Mouse (Mus musculus): ENCODE results near the gene Olfr1333. TPM values are rescaled to one million over a fixed set of nuclear protein-coding genes. Genes with fewer than 3 reads are reported as not detected.

Olfr1333 gene
- not detected for polyA plus RNA-seq (2014; fragmentation: Illumina TruSeq; extraction: RNeasy Lipid Tissue Mini Kit (QIAGEN cat#74804); ENCODE audit: low read depth, low replicate concordance)

GRCm38 (mm10) chr4:118836179-118836578 lies at the start of gene Olfr1333:
Gene Olfr1333 (minus strand): TSS chr4:118836279.

GRCm38 (mm10) chr4:118864349-118864748 lies 28.3 kb upstream of the Olfr1333 start, which contains the start of gene Olfr1331:
Gene Olfr1331 (plus strand): TSS chr4:118864649.

GRCm38 (mm10) chr4:118809844-118810243 lies 26.2 kb downstream of the Olfr1333 start, which contains the start of gene Olfr1335:
Gene Olfr1335 (minus strand): TSS chr4:118809944.

GRCm38 (mm10) chr4:118782486-118782885 lies 53.6 kb downstream of the Olfr1333 start, which contains the start of gene Olfr1337:
Gene Olfr1337 (minus strand): TSS chr4:118782586.

Other genes starting within 250 kb of the Olfr1333 start
- not detected for gene Cfap57, start 215.5 kb downstream of the Olfr1333 start, polyA plus RNA-seq (2014; fragmentation: Illumina TruSeq; extraction: RNeasy Lipid Tissue Mini Kit (QIAGEN cat#74804); ENCODE audit: low read depth, low replicate concordance)
- 13.0 TPM for gene Ebna1bp2, start 215.5 kb downstream of the Olfr1333 start, polyA plus RNA-seq (2014; fragmentation: Illumina TruSeq; extraction: RNeasy Lipid Tissue Mini Kit (QIAGEN cat#74804); ENCODE audit: low read depth, low replicate concordance)
- not detected for gene Olfr62, start 177.3 kb downstream of the Olfr1333 start, polyA plus RNA-seq (2014; fragmentation: Illumina TruSeq; extraction: RNeasy Lipid Tissue Mini Kit (QIAGEN cat#74804); ENCODE audit: low read depth, low replicate concordance)
- gene Olfr1342, start 143.5 kb downstream of the Olfr1333 start, polyA plus RNA-seq (2014; fragmentation: Illumina TruSeq; extraction: RNeasy Lipid Tissue Mini Kit (QIAGEN cat#74804); ENCODE audit: low read depth, low replicate concordance) = not detected
- not detected for gene Olfr1341, start 132.8 kb downstream of the Olfr1333 start, polyA plus RNA-seq (2014; fragmentation: Illumina TruSeq; extraction: RNeasy Lipid Tissue Mini Kit (QIAGEN cat#74804); ENCODE audit: low read depth, low replicate concordance)
- gene Olfr1340, start 116.1 kb downstream of the Olfr1333 start, polyA plus RNA-seq (2014; fragmentation: Illumina TruSeq; extraction: RNeasy Lipid Tissue Mini Kit (QIAGEN cat#74804); ENCODE audit: low read depth, low replicate concordance) = not detected
- not detected for gene Olfr1339, start 104.1 kb downstream of the Olfr1333 start, polyA plus RNA-seq (2014; fragmentation: Illumina TruSeq; extraction: RNeasy Lipid Tissue Mini Kit (QIAGEN cat#74804); ENCODE audit: low read depth, low replicate concordance)
- not detected for gene Olfr1338, start 77.5 kb downstream of the Olfr1333 start, polyA plus RNA-seq (2014; fragmentation: Illumina TruSeq; extraction: RNeasy Lipid Tissue Mini Kit (QIAGEN cat#74804); ENCODE audit: low read depth, low replicate concordance)
- gene Olfr1337, start 53.7 kb downstream of the Olfr1333 start, polyA plus RNA-seq (2014; fragmentation: Illumina TruSeq; extraction: RNeasy Lipid Tissue Mini Kit (QIAGEN cat#74804); ENCODE audit: low read depth, low replicate concordance) = not detected
- not detected for gene Olfr1335, start 26.3 kb downstream of the Olfr1333 start, polyA plus RNA-seq (2014; fragmentation: Illumina TruSeq; extraction: RNeasy Lipid Tissue Mini Kit (QIAGEN cat#74804); ENCODE audit: low read depth, low replicate concordance)
- gene Olfr1331, start 28.4 kb upstream of the Olfr1333 start, polyA plus RNA-seq (2014; fragmentation: Illumina TruSeq; extraction: RNeasy Lipid Tissue Mini Kit (QIAGEN cat#74804); ENCODE audit: low read depth, low replicate concordance) = not detected
- not detected for gene Olfr1330, start 52.3 kb upstream of the Olfr1333 start, polyA plus RNA-seq (2014; fragmentation: Illumina TruSeq; extraction: RNeasy Lipid Tissue Mini Kit (QIAGEN cat#74804); ENCODE audit: low read depth, low replicate concordance)
- not detected for gene Olfr1329, start 81.2 kb upstream of the Olfr1333 start, polyA plus RNA-seq (2014; fragmentation: Illumina TruSeq; extraction: RNeasy Lipid Tissue Mini Kit (QIAGEN cat#74804); ENCODE audit: low read depth, low replicate concordance)
- not detected for gene Olfr1328, start 102.3 kb upstream of the Olfr1333 start, polyA plus RNA-seq (2014; fragmentation: Illumina TruSeq; extraction: RNeasy Lipid Tissue Mini Kit (QIAGEN cat#74804); ENCODE audit: low read depth, low replicate concordance)
- not detected for gene Lao1, start 125.3 kb upstream of the Olfr1333 start, polyA plus RNA-seq (2014; fragmentation: Illumina TruSeq; extraction: RNeasy Lipid Tissue Mini Kit (QIAGEN cat#74804); ENCODE audit: low read depth, low replicate concordance)